Mouse (Mus musculus) cerebellum, adult 18-20 months (tissue): ENCODE results near the gene Tex48.
A peak's percentile ranks its signal among the peaks of the same experiment; 100 is the strongest.

Experiments used
- DNase-seq, 2 experiments: peaks; one replicate each; pipeline ENCODE4 v3.0.0; 2021

The Tex48 gene

DNA sequence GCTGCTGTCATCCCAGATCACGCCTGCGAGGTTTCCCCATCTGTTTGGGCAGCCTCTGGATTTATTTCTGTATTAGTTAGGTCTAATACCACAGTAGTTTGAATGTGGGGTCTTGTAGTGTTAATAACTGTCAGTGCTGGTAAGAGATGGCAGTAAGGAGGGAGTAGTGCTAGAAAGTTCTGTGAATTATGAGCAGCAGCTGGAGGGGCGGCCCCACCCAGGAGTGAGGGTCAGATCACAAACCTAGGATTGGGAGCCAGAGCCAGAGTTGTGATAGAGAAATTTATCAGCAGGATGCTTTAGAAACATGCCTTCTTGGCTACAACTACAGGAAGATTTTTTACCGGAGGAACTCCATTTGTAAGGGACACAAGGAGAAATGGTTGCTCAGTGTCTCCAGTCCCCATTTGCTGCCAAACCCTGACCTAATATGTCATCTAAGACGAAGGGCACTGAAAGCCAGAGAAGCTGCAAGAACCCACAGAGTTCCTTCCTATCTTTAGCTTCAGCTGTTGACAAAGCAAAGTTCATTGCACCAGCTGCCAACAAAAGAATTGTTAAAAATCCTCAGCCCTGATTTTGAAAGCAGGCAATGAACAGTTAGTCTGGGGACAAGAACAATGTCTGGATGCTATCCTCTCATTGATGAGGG is 27.6 kb downstream of the Tex48 start:
- no peak for DNase-seq

DNA sequence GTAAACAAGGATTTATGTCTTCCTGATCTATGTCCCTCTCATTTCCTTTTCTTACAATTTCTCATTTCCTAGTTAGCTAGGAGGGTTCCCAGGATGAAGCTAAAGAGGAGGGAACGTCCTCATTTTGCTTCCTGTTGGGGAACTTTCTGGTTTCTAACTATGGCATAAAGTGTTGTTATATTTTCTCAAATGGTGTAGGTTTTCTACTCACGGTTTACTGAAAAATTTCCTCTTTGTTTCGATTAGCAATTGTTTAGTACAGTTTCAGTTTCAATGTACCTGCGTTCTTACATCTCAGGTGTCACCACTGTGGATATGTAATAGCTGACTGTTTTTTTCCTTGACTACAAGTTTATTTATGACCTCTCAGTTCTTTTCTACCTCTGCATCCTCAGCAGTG is 31.7 kb downstream of the Tex48 start:
- no peak for DNase-seq

DNA sequence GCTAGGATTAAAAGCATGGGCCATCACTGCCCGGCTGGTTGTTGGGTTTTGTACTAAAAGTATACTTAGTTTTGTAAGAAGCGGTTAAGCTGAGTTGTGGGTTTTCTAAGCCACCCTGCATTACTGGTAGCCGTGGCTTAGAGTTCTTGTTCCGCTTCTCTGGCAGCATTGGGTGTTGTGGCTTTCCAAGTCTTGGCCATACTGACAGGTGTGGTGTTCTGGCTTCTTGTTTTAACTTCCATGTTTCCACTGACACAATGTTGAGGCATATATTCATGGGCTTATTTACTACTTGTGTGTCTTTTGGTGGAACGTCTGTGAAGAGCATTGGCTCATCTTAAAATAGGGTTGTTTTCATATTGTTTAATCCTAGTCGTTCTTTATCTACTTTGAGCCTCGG is 32.2 kb downstream of the Tex48 start:
- DNase-seq = no peak

DNA sequence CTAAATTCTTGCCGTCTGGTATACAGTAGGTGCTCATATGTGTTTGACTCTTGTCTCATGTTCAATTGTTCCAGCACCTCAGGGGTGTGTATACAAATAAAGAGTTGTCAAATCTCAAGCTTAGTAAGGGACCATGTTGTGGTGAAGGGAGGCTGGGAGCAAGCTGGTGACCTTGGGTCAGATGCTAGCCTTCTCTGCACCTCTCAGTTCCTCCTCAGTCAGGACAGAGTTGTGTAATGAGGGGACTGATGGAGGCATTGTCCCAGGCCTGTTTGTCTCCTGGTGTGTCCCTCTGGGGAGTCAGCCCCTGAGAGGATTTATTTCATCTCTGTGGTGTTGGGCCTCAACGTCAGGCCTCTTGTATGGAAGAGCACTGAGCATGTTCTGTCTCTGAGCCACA is 36.0 kb downstream of the Tex48 start:
- no peak for DNase-seq

DNA sequence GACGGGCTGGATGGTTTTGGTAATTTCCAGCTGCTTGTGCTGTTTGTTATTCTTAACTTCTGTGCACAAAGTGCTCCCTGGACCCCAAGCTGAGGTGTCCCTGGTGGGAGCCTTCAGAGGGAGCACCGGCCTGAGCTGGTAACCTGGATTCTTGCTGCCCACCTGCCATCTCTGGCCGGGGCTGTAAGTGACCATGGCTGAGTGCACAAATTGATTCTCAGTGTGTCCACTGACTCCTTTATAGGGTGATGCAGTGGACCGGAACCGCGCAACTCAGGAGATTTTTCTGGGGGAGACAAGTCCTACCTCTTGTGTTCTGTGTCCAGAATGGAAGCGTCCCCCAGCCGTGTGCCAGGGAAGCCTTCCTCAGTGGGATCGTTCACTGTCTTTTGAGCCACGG is 37.0 kb downstream of the Tex48 start:
- DNase-seq = no peak

DNA sequence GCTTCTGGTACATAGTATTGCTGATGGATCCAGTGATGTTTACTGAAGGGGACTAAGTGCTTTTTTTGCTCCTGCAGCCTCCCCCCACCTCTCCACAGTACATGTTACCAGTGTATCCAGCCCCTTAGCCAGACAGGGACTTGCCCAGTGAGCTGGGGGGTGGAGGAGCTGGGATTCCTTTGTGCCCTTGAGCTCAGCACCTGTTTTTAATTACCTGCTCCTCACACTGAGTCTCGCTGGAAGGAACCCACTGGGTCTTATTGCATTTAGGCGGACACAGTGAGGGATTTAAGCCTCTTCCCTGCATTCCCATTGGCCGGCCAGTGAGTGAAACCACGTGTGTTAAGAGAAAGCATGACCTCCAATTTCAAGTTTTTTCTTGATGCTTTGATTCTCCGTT is 39.6 kb downstream of the Tex48 start:
- no peak for DNase-seq

DNA sequence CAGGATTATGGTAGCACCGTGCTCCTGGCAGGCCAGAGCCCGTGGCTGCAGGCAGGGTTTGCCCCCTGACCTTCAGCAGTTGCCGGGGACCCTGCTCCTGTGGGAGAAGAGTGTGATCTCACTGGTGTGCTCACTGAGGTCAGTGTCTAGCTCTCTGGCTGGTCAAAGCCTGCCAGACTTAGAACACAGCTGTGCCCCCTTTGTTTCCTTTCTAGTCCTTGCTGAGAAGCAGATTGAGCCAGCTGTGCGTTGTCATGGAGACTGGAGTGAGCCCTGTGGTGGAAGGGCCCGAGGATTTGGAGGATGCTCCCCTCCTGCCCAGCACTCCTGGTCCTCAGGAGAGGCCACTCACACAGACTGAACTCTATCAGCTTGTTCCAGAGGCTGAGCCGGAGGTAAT is 42.1 kb downstream of the Tex48 start:
- no peak for DNase-seq

DNA sequence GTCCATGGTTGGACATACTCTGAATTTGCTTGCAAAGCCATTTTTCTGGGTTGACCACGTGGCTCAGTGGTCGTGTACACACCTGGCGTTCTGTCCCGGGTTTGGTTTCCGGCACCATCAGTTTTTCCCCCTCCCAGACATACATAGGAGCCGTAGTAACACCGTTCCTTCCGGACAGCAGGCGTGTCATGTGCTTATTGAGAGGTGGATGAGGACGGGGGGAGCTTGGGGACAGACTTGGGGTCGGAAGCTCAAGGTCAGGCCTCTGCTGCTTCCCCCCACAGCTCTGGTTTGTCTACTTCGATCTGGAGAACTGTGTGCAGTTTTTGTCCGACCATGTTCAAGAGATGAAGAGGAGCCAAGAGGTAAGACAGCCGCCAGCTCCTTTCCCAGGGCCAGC is 42.6 kb downstream of the Tex48 start:
- DNase-seq = no peak

DNA sequence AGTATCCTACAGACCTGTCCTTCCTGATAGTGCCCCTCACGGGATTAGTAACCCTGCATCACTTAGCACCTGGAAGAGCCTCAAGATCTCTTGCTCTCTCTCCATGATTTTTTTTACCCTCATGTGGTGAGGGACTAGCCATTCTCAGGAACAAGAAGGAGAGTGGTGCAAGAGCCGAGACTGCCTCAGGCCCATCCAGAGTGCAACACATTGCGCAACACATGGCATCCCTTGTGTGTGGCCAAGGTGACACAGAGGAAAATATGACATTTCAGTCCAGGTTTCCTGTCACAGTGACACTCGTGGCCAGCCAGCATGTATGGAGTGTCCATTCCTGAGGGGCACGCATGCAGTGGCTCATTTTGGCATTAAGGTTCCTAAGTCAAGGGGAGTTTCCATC is 49.6 kb downstream of the Tex48 start:
- DNase-seq = no peak

DNA sequence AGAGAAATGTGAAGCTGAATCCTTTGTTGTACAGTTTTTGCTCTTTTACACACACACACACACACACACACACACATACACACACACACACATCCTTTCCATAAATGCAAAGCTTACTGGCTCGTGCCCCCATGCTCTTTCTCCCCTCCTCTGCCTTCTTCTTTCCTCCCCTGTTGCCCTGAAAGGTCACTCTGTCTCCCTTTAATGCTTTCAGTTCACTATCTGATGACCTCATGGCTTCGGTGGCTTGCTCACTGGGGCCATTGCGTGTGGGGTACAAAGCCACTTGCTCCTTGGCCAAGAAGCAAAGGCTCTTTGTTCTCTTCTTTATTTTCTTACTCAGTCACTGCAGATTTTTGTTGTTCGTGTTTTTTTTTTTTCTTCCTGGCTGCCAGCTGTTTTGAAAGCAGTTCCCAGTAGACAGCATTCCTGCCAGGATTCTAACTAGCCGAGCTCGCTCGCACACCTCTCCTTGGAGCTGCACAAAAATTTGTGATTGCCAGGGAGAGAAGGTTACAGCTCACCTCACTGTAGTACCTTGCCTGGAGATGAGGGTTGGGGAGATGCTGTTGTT is 51.9 kb downstream of the Tex48 start:
- no peak for DNase-seq

DNA sequence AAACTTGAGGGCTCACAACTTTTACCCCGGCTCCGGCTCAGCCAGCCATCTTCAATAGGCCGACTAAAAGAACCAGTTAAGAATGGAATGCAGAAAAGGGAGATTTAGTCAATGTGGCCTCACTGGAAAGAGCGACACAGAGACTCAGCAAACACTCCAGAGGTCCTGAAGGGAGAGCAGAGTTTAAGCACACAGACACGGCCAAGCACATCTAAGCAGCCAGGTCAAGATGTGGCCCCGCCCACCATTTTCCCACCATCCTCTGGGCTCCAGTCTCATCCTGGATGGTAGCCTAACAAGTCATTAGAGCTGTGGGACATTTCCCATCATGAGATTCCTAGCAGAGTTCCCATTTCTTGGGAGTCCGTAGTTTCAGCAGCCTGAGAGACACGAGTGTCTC is 52.9 kb downstream of the Tex48 start:
- no peak for DNase-seq

DNA sequence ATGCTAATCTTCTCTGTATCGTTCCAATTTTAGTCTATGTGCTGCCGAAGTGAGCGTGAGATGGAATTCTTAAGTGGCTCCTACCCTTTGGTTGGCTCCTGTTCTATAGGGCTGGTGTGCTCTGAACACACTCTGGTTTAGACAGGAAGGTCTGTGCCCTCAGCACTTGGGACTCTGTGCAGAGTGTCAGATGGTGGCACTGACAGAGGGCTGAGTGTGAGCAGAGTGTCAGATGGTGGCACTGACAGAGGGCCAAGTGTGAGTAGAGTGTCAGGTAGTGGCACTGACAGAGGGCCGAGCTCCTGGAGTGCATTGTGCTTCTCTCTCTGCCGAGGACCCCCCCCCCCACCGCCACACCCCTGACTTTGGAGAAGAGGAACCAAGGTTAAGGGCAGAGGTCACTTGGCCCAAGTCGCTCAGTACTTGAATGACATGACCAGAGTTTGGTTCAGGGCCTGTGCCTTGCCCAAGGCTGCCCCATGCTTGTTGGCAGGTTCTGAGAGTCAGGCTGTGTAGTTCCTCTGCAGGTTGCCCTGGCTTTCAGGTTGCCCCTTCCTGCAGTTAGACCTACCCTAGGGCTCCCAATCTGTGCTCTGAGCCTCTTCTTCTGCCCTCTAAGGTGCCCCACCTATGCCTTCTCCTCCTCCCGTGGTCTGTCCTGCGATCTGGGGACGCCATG is 54.4 kb downstream of the Tex48 start:
- DNase-seq = no peak

DNA sequence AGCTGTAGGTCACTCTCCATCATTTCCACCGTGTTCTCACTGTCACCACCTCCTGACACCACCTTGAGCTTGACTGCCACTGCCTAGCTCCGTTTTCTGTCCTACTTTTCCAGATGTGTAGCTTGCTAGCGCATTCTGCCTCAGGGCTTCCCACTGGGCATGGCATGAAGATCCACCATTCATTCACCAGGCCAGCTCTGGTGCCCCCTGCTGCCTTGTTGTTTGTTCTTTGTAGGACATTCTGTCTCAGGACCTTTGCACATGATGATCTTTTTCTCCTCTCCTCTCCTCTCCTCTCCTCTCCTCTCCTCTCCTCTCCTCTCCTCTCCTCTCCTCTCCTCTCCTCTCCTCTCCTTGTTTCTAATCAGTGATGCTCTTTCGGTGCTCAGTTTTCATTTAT is 59.5 kb downstream of the Tex48 start:
- DNase-seq = no peak

DNA sequence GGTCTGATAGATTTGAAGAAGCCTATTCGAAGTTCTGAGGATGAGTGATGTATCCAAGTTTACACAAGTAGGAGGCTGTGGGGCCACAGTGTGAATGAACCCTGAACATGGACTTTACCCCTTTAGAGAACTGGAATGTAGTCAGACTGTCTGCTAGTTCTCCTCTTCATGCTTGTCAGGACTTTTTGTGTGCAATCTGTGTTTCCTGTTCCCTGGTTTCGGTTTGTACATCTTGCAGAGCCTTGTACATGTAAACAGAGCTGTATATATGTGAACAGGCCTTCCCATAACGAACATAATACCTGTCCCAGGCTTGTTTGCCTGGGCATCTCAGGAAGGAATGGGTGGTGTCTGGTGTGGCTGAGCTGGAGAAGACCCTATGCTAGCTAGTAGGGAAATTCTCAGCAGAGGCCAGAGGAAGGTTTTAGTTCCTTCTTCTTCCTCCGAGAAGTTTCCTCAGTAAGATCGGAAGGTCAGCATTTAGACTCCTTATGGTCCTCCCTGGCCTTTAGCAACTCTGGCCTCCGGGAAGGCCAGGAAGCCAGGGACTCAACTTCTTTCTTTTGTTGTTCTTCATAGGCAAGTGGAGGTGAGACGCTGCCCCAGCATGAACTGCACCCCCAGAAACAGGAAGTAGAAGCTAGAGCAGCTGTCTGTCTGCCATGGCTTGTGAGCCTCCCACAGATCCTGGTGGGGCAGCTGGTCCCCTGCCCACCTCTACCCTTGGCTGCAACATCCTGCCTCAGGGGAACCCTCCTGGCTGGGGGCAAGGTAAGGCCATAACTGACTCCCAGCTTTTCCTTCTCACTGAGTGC is 60.2 kb downstream of the Tex48 start:
- DNase-seq = no peak

DNA sequence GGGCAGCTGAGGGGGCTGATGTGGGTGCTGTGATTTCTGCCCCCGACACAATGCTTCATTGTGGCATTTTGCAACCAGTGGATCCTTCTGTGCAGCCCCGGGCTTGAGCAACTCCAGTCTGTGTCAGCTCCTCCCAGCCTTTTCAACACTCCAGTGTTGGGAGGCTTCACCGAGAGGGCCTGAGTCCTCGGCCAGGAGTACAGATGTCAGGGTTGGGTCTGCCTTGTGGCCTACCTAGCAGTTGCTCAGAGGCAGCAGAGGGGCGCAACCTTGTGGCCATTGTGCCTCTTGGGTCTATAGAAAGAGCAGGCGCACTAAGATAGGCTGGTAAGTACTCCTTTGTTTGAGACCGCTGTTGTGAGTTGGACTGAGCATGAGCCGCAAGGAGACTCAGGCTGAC is 62.1 kb downstream of the Tex48 start:
- DNase-seq = peak in 1 of 2 experiments; percentile 22

DNA sequence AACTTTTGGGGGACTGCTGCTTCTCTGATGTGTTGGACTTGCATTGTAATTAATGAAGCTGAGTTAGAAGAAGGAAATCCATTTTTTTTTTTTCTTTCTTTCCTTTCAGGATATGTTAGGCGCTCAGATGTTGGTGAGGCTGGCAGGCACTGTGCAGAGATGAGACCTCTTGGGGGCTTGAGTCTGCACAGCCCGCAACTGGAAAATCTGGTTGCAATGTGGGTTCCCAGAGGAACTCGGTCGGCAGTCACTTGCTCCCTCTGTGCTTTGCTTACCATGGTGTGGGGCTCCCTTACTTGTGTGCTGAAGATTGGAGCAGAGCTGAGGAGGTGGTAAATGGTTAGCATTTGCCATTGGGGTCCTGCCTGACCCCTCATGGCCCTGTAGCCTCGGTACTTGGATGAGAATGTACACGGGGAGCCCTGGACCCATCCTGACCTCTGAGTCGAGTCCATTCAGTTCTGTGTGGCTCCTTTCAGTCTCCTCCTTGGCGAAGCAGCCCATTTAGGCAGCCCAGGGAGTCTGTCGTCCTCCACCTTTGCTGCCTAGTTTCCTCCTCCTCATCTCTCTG is 63.0 kb downstream of the Tex48 start:
- peak in 1 of 2 experiments; percentile 36 for DNase-seq

DNA sequence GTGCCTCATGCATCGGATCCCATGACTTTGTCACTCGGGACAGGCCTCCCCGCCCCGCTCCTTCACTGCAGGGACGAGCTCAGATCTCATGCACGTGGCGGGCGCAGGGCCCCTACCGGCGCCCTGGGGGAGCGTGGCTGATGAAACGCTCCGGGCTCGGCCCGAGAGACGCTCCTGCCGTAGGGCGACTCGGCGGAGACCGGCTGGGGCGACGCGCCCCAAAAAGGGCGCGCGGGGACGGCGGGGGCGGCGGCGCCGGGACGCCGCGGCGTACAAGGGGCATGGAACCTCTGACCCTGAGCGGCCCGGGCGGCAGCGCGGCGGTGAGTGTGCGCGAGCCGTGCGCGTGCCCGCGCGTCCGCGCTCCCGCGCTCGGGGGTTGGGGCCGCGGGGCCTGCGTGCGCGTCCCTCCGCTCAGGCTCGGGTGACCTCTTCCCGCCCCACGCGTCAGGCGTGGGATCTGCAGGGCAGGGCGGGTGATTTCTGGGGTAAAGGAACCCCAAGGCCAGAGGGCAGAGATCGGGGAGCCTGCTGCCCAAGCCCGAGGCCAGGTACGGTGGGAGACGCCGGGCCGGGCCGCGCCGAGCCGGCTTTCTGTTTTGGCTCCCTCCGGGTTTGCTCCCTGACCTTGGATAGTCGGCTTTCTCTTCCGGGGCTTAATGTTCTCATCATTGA is 63.7 kb downstream of the Tex48 start, which contains the start of gene Tmem268:
Tmem268 (plus strand) TSS at position 375 of the 675 bp plus-strand sequence.
- DNase-seq = peak; percentile 74 to 89

DNA sequence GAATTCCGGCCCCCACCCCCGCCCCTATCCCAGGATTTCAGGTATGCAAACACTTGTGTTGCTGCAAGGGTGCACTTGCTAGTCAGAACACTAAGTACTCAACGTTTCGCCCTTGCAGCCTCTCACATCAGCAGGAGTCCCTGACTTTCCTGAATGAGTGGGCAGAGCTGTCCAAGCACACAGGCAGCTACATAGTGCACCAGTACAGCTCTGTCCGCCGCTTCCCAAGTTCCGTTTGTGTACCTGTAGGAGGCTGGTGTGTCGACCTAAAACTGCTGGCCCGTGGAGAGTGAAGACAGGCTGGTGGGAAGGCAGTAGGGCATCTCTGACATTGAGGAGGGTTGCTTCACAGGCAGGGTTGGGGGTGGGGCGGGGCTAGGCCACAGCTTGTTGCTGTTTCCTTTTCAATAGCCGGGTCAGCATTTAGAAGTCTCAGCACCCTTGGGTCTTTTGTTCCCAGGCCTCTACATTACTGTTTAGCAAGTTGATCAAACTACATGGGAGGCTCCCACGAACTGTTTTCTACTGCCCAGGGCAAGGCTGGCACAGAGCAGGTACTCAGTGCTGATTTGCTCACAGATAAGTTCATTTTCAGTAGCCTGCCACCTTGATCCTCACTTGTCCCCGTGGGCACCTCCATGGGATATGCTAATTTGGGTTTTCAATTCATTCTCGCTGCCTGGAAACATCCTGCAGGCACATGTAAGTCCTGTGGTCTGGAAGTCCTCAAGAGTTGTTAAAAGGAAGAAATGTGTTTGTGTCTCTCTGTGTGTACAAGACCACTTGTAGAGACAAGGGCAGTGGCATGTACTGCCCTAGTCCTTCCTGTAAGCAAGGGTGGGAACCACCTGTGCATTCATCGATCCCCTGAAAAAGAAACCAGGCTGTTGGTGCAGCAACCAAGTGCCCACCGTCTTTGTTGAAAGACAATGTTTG is 64.8 kb downstream of the Tex48 start:
- DNase-seq = no peak
